In the genomic region with DNA sequence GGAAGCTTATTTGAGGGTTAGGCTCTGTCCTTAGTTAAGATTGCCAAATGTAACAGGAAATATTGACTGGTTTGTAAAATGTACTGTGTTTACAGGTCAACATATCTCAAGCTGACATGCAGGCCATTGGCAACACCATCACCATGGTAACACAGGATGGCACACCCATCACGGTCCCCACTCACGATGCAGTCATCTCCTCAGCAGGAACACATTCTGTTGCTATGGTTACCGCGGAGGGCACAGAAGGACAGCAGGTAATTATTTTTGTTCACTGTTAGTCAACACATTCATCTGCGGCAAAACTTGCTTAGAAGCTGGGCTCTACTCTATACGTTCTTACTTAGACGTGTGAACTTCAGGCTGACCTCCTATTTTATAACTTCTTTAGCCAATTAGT, we compare ENCODE assay signal across 13 mouse cellular contexts. TPM values are rescaled to one million over a fixed set of nuclear protein-coding genes. Genes with fewer than 3 reads are reported as not detected.
DNase-seq lines count a peak whose midpoint lies in the region; ATAC-seq and TF ChIP-seq lines count a peak whose summit lies in the region.
"Had no signal": no experiment of that assay in that cellular context is flagged by ENCODE, and none has a peak within 500 bp of the region (broad histone marks: within the 10 kb centered on the region; RNA-seq: fewer than 3 reads in every experiment).

No protein-coding gene starts in this region.

- 48% methylated on average over 7 of the region's 7 CpGs for WGBS in forebrain, embryonic 13.5 days
- WGBS in forebrain, embryonic 12.5 days = 49% methylated on average over 7 of the region's 7 CpGs
- 40% methylated on average over 7 of the region's 7 CpGs for whole genome bisulfite sequencing in forebrain, postnatal 0 days

- no peak overlapping the region for H3K27ac ChIP-seq in forebrain, embryonic 13.5 days
- H3K27ac ChIP-seq in forebrain, embryonic 12.5 days = no peak overlapping the region
- H3K27ac ChIP-seq in forebrain, postnatal 0 days (ENCODE audit: low read depth, low read length) = no peak overlapping the region
- H3K27ac ChIP-seq: embryonic facial prominence, embryonic 10.5 days had no signal

- no peaks in the 10 kb centered on the region for H3K27me3 ChIP-seq in forebrain, embryonic 13.5 days
- no peaks in the 10 kb centered on the region for H3K27me3 ChIP-seq in forebrain, embryonic 12.5 days
- no peaks in the 10 kb centered on the region for H3K27me3 ChIP-seq in forebrain, postnatal 0 days (ENCODE audit: insufficient read depth, low read length)

- 0 out of 2 replicates have a peak, but pooled peaks have one; percentile 33 for ATAC-seq in forebrain, embryonic 13.5 days
- no peak for ATAC-seq in forebrain, embryonic 12.5 days (ENCODE audit: low FRiP score)
- ATAC-seq in forebrain, postnatal 0 days = peak; percentile 59

- peaks cover 7% of the 10 kb centered on the region; the same call in 1 of the 2 replicates for H3K4me1 ChIP-seq in forebrain, embryonic 13.5 days
- no peaks in the 10 kb centered on the region for H3K4me1 ChIP-seq in forebrain, embryonic 12.5 days
- no peaks in the 10 kb centered on the region for H3K4me1 ChIP-seq in forebrain, postnatal 0 days (ENCODE audit: insufficient read depth)
- H3K4me1 ChIP-seq: embryonic facial prominence, embryonic 10.5 days had no signal

- H3K4me3 ChIP-seq in forebrain, embryonic 13.5 days = no peak overlapping the region
- no peak overlapping the region for H3K4me3 ChIP-seq in forebrain, embryonic 12.5 days (replicated peaks)
- H3K4me3 ChIP-seq in forebrain, postnatal 0 days (ENCODE audit: low read depth, low read length) = no peak overlapping the region
- H3K4me3 ChIP-seq: embryonic facial prominence, embryonic 10.5 days had no signal

- no peak for TF ChIP-seq CTCF in forebrain, postnatal 0 days (IDR thresholded peaks at IDR 0.05; ENCODE audit: low read depth)

- H3K9ac ChIP-seq in forebrain, embryonic 13.5 days = no peak overlapping the region
- H3K9ac ChIP-seq in forebrain, embryonic 12.5 days = no peak overlapping the region
- no peak overlapping the region for H3K9ac ChIP-seq in forebrain, postnatal 0 days
- H3K9ac ChIP-seq: lung, embryonic 14.5 days had no signal

- peak; percentile 34 for DNase-seq in R1 (ENCODE audit: low read depth, low spot score)
- DNase-seq in forebrain, postnatal 0 days = peak; percentile 41
- peak; percentile 37 for DNase-seq in left cerebral cortex, postnatal 4 days
- DNase-seq in thymus, postnatal 14 days = no peak
- no peak for DNase-seq in adrenal gland, postnatal 36 days
- no peak for DNase-seq in Muller cell, postnatal 12 days (ENCODE audit: inconsistent ontology term)
- DNase-seq: gastrocnemius, postnatal 25 days; heart, postnatal 14 days; lung, embryonic 14.5 days; thymus, adult 18-20 months had no signal

- no peaks in the 10 kb centered on the region for H3K9me3 ChIP-seq in forebrain, embryonic 13.5 days (replicated peaks)
- no peaks in the 10 kb centered on the region for H3K9me3 ChIP-seq in forebrain, embryonic 12.5 days
- no peaks in the 10 kb centered on the region for H3K9me3 ChIP-seq in forebrain, postnatal 0 days (ENCODE audit: low read length)
- H3K9me3 ChIP-seq: embryonic facial prominence, embryonic 10.5 days had no signal

- intact Hi-C loops in left cerebral cortex, postnatal 4 days (cut with DNase I) = no loop called here

- no peak overlapping the region for H3K4me2 ChIP-seq in forebrain, embryonic 13.5 days
- no peak overlapping the region for H3K4me2 ChIP-seq in forebrain, embryonic 12.5 days
- H3K4me2 ChIP-seq in forebrain, postnatal 0 days (ENCODE audit: low read depth) = no peak overlapping the region
- H3K4me2 ChIP-seq: lung, embryonic 14.5 days had no signal

- peaks cover 95% of the 10 kb centered on the region for H3K36me3 ChIP-seq in forebrain, embryonic 13.5 days (ENCODE audit: poor library complexity, severe bottlenecking)
- H3K36me3 ChIP-seq in forebrain, embryonic 12.5 days (replicated peaks) = peaks cover 98% of the 10 kb centered on the region
- peaks cover 75% of the 10 kb centered on the region for H3K36me3 ChIP-seq in forebrain, postnatal 0 days (ENCODE audit: insufficient read depth)

RNA-seq across cellular contexts. Expression of gene Wee1, which starts 30.2 kb away (rescaled TPM):
- polyA plus RNA-seq in forebrain, embryonic 13.5 days (2015; fragmentation: Nextera tagmentation; extraction: Ambion mirVana) = 16.2 and 17.7 TPM in 2 replicates
- 36.9 and 39.3 TPM in 2 replicates for polyA plus RNA-seq in forebrain, embryonic 12.5 days (2016; fragmentation: Nextera tagmentation; extraction: Ambion mirVana)
- total RNA-seq in forebrain, postnatal 0 days (2014; rRNA removed) = 3.1 and 5.8 TPM in 2 replicates
- polyA plus RNA-seq in forebrain, postnatal 0 days (2015; fragmentation: Nextera tagmentation; extraction: Ambion mirVana) = 3.3 and 4.4 TPM in 2 replicates
- 1 to 10 TPM; 4.5 to 4.8 TPM for total RNA-seq in left cerebral cortex, postnatal 4 days (2021)
- 10 to 100 TPM; 10.3 to 12.2 TPM for total RNA-seq in adrenal gland, postnatal 36 days (2021)

RNA-seq across cellular contexts. Expression of gene Zfp143, which starts 30.7 kb away (rescaled TPM):
- polyA plus RNA-seq in forebrain, embryonic 13.5 days (2015; fragmentation: Nextera tagmentation; extraction: Ambion mirVana) = 27.2 and 27.6 TPM in 2 replicates
- 27.8 and 31.3 TPM in 2 replicates for polyA plus RNA-seq in forebrain, embryonic 12.5 days (2016; fragmentation: Nextera tagmentation; extraction: Ambion mirVana)
- 12.1 and 12.2 TPM in 2 replicates for total RNA-seq in forebrain, postnatal 0 days (2014; rRNA removed)
- 5.7 and 6.7 TPM in 2 replicates for polyA plus RNA-seq in forebrain, postnatal 0 days (2015; fragmentation: Nextera tagmentation; extraction: Ambion mirVana)
- total RNA-seq in left cerebral cortex, postnatal 4 days (2021) = 1 to 10 TPM; 9.7 to 9.9 TPM
- total RNA-seq in adrenal gland, postnatal 36 days (2021) = 10 to 100 TPM; 11.1 to 13.1 TPM

Comparison
In these comparisons a context has a peak if more than half of its experiments do, and no peak if none do; other contexts are left out.
1. DNase-seq: peak in R1 (single experiment), forebrain, postnatal 0 days (single experiment) and left cerebral cortex, postnatal 4 days (single experiment); none in thymus, postnatal 14 days (single experiment), adrenal gland, postnatal 36 days (0 of 2) and Muller cell, postnatal 12 days (single experiment).